Mouse (Mus musculus) intestine, postnatal 0 days (tissue): ENCODE results near the gene Snap47. TPM values are rescaled to one million over a fixed set of nuclear protein-coding genes. Genes with fewer than 3 reads are reported as not detected.

ENCODE experiments used
- ATAC-seq: fragments of 200-750 bp; cut with Nextera tagmentation; 2 replicates; pipeline ENCODE4 v1.8.0; 2017; ENCODE audit warnings: mild to moderate bottlenecking, moderate TSS enrichment, moderate library complexity
- H3K27ac ChIP-seq: fragments of 300-500 bp; sonication (generic); 2 replicates; pipeline ENCODE4 v1.5.1; 2014; ENCODE audit warnings: mild to moderate bottlenecking, low read depth, low read length, moderate library complexity
- H3K27me3 ChIP-seq: fragments of 300-500 bp; sonication (generic); replicated peaks from 2 replicates; pipeline ENCODE4 v1.6.1; 2014; ENCODE audit warnings: low read length, mixed read lengths; ENCODE audit not compliant: control insufficient read depth, insufficient read depth
- H3K36me3 ChIP-seq: fragments of 300-500 bp; sonication (generic); 2 replicates; pipeline ENCODE4 v1.6.1; 2014; ENCODE audit warnings: mild to moderate bottlenecking, moderate library complexity; ENCODE audit not compliant: control insufficient read depth, insufficient read depth
- H3K4me1 ChIP-seq: fragments of 300-500 bp; sonication (generic); replicated peaks from 2 replicates; pipeline ENCODE4 v1.6.1; 2014; ENCODE audit warnings: antibody characterized with exemption, low read length, mixed read lengths; ENCODE audit not compliant: control insufficient read depth, insufficient read depth
- H3K4me2 ChIP-seq: fragments of 300-500 bp; sonication (generic); replicated peaks from 2 replicates; pipeline ENCODE4 v1.6.1; 2014; ENCODE audit warnings: low read depth, mild to moderate bottlenecking, moderate library complexity
- H3K4me3 ChIP-seq: fragments of 300-500 bp; sonication (generic); 2 replicates; pipeline ENCODE4 v1.5.1; 2014; ENCODE audit warnings: low read depth, low read length
- H3K9ac ChIP-seq: fragments of 300-500 bp; sonication (generic); 2 replicates; pipeline ENCODE4 v1.6.1; 2014; ENCODE audit warnings: mild to moderate bottlenecking, low read depth, low read length
- H3K9me3 ChIP-seq: fragments of 300-500 bp; sonication (generic); 2 replicates; pipeline ENCODE4 v1.6.1; 2016; ENCODE audit warnings: mixed run types; ENCODE audit not compliant: control insufficient read depth
- CTCF ChIP-seq: sonication (generic); IDR thresholded peaks from 2 replicates; pipeline ENCODE4 v1.5.1; 2016; ENCODE audit warnings: low read depth, mild to moderate bottlenecking, control low read depth, antibody characterized with exemption, moderate library complexity
- WGBS: fragments of 180-500 bp; shearing (Covaris S2); extraction: QIAGEN DNeasy Blood & Tissue Kit; methylation state at CpG from one replicate; pipeline ENCODE4 v1.1.7; 2014; 5-methylcytosine and 5-hydroxymethylcytosine counted together
- polyA plus RNA-seq: library from polyadenylated mRNA; unstranded; fragments of >200 nt; fragmentation: Nextera tagmentation; extraction: Ambion mirVana; gene quantifications from 2 replicates; pipeline ENCODE4 v1.2.1, GENCODE M21; 2015

Snap47 gene
- polyA plus RNA-seq = 37.3 and 39.6 TPM in 2 replicates

DNA sequence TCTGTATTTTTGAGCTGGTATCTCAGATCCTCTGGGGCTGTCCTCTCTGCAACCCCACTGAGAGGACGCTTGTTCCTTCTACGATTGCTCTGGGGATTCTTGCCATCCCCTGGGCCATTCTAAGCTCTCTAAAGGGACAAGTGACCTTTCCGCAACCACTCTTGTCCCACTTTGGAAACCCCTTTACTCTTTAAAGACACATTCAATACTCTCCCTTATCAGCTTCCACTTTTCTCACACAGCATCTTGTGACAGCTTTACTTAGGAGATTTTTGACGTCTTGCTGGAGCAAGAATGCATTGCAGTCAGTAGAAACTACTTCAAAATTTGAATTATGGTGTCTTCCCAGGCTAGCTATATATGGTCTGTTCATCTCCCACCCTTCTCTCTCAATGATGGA is at the start of gene Snap47:
TSS of gene Snap47 (minus strand) at position 101 of the 400 bp plus-strand sequence.
- no peak within 1 kb of the TSS for H3K27ac ChIP-seq
- peaks cover 30% of the 10 kb centered on the region for H3K36me3 ChIP-seq
- no peak for ATAC-seq
- no peak for TF ChIP-seq CTCF
- H3K27me3 ChIP-seq = no peaks in the 10 kb centered on the region
- peak within 1 kb of the TSS; percentile 98 for H3K4me2 ChIP-seq
- H3K4me3 ChIP-seq = peak within 1 kb of the TSS; percentile 65
- 71% methylated on average over 4 of the region's 4 CpGs for WGBS
- peaks cover 3% of the 10 kb centered on the region; the same call in 1 of the 2 replicates for H3K4me1 ChIP-seq
- H3K9ac ChIP-seq = peak within 1 kb of the TSS; percentile 60
- H3K9me3 ChIP-seq = no peaks in the 10 kb centered on the region

DNA sequence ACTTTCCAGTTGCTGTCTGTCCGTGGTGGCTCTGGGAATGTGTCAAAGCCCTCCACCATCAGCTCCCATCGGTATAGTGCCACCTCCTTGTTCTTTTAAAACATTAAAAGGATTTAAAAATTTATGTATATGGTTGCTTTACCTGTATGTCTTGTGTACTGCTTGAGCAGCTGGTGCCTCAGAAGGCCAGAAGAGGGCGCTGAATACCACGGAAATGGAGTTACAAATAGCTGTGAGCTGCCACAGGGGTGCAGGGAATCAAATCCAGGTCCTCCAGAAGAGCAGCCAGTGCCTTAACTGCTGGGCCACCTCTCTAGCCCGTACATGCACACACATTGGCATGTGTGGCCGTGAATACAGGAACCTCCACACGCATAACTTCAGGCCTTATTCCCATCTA is 46.8 kb upstream of the Snap47 start:
- no peak overlapping the region for H3K9ac ChIP-seq
- H3K27me3 ChIP-seq = no peaks in the 10 kb centered on the region
- H3K27ac ChIP-seq = no peak overlapping the region
- ATAC-seq = no peak
- H3K4me3 ChIP-seq = no peak overlapping the region
- TF ChIP-seq CTCF = peak; percentile 26; the same call in 1 of the 2 replicates
- H3K4me2 ChIP-seq = no peak overlapping the region
- no peaks in the 10 kb centered on the region for H3K4me1 ChIP-seq
- 92% methylated on average over 7 of the region's 7 CpGs for WGBS
- H3K36me3 ChIP-seq = peaks cover 91% of the 10 kb centered on the region
- H3K9me3 ChIP-seq = no peaks in the 10 kb centered on the region

DNA sequence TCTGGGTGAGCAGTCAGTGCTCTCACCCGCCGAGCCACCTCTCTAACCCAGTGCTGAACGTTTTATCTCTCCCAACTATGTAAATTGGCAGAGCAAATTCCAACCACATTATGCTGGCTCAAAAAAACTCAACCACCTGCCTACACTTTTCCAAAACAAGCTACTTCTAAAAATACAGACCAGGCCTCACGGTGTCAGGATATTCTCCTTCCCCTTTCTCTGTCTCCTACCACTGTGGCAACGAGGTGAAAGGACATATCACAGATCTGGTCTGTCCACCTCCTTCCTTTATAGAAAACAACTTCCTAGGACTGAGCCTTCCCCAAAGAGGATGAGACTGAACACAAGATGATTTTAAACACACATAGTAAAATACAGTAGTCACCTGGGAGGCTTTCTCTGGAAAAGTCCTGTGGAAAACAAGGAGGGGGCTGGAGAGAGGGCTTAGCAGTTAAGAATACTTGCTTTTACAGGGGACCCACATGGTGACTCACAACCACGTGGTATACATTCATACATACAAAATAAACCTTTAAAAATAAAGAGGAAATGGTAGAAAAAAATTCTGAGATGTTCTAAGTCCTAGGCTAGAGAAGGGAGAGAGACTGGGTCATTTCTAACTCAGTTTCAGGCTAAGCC is 45.8 kb upstream of the Snap47 start:
- H3K27me3 ChIP-seq = no peaks in the 10 kb centered on the region
- no peak for ATAC-seq
- no peak overlapping the region for H3K4me2 ChIP-seq
- H3K9ac ChIP-seq = no peak overlapping the region
- TF ChIP-seq CTCF = no peak
- H3K4me3 ChIP-seq = no peak overlapping the region
- peaks cover 91% of the 10 kb centered on the region for H3K36me3 ChIP-seq
- H3K4me1 ChIP-seq = no peaks in the 10 kb centered on the region
- 72% methylated on average over 6 of the region's 6 CpGs for WGBS
- H3K9me3 ChIP-seq = no peaks in the 10 kb centered on the region
- H3K27ac ChIP-seq = no peak overlapping the region

DNA sequence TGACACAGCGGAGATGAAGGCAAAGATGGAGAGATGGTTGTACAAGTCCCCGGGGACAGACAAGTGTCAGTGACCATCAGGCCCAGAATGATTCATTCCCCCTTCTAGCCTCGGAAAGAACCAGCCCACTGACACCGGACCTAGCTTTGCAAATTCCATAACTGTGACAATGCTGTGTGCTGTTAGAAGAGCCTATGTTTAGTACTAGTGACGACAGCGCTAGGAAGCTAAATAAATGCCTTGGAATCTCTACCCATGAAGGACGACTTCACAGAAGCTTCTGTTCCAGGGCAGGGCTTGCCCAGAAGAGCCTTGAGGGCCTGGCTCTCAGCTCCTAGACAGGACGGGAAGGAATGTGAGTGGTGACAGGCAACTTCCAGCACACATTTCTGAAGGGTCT is 35.2 kb upstream of the Snap47 start:
- WGBS = 80% methylated on average over 8 of the region's 8 CpGs

DNA sequence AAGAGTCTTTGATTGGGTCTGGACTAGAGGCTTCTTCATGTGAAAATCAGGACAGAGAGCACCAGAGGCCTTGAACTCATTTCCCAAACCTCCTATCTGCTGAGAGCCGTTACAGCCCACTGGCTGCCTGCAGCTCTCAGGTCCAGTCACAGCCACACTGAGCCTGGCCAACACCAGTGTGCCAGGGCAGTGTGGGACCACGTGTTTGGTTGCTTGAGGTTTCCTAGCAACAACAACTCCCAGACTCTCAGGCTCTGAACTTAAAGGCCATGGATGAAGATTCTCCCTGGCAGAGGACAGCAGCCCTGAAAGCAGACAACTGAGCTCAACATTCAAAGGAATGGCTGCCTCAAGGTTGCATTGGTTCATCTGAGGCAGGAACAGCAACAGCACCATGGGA is 34.7 kb upstream of the Snap47 start:
- no peak for ATAC-seq
- H3K4me3 ChIP-seq = no peak overlapping the region
- H3K36me3 ChIP-seq = peaks cover 42% of the 10 kb centered on the region
- H3K4me2 ChIP-seq = no peak overlapping the region
- no peaks in the 10 kb centered on the region for H3K9me3 ChIP-seq
- no peak overlapping the region for H3K27ac ChIP-seq
- H3K27me3 ChIP-seq = no peaks in the 10 kb centered on the region
- H3K4me1 ChIP-seq = no peaks in the 10 kb centered on the region
- TF ChIP-seq CTCF = no peak
- WGBS = 57% methylated on average over 2 of the region's 2 CpGs
- H3K9ac ChIP-seq = no peak overlapping the region

More for the DNA sequence above, 35.2 kb upstream of the Snap47 start:
- H3K9me3 ChIP-seq = no peaks in the 10 kb centered on the region
- H3K36me3 ChIP-seq = peaks cover 48% of the 10 kb centered on the region
- no peak for ATAC-seq
- no peaks in the 10 kb centered on the region for H3K27me3 ChIP-seq
- H3K27ac ChIP-seq = no peak overlapping the region
- no peak for TF ChIP-seq CTCF
- H3K4me1 ChIP-seq = no peaks in the 10 kb centered on the region
- H3K9ac ChIP-seq = no peak overlapping the region
- H3K4me2 ChIP-seq = no peak overlapping the region
- no peak overlapping the region for H3K4me3 ChIP-seq

DNA sequence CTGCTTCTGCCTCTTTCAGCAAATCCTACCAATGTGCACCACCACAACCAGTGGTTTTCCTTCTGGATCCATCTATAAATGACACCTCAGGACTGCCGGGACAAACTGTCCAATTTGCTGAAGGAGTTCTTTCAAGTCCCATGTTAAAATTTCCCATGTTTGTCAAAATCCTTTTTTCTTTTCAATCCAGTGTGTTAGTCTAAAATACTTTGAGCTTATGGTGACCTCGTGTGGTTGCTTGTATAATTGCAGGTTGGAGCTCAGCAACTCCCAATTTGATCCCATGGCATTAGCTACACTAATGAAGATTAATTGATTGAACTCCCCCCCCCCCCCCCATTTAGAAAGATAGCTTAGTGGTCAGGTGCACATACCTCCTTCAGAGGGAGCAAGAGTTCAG is 32.2 kb upstream of the Snap47 start:
- TF ChIP-seq CTCF = peak; percentile 76
- Histone ChIP-seq H3K36me3 (peaks cover 28% of the 10 kb centered on the region), H3K27me3 (no peaks in the 10 kb centered on the region), H3K4me1 (no peaks in the 10 kb centered on the region), H3K9me3 (no peaks in the 10 kb centered on the region), H3K27ac (no peak overlapping the region), H3K4me2 (no peak overlapping the region), H3K4me3 (no peak overlapping the region), H3K9ac (no peak overlapping the region)
- no peak for ATAC-seq
- WGBS = 7% methylated on average over 2 of the region's 2 CpGs
